Mouse (Mus musculus) neural tube, embryonic 15.5 days (tissue): ENCODE measurements at regions not wholly inside any gene's neighbourhood (a gene's known extent, or its start where the extent isn't known, plus 50 kb on each side); places are given as distances from the start of the nearest gene placed in this dataset.

Source experiments
- ATAC-seq: fragments of 200-750 bp; cut with Nextera tagmentation; 2 replicates; pipeline ENCODE4 v1.8.0; 2017; ENCODE audit warnings: mild to moderate bottlenecking, moderate TSS enrichment, moderate library complexity; ENCODE audit not compliant: low FRiP score
- H3K27ac ChIP-seq: fragments of 300-500 bp; sonication (generic); replicated peaks from 2 replicates; pipeline ENCODE4 v1.5.1; 2015; ENCODE audit warnings: mild to moderate bottlenecking, inconsistent platforms
- H3K27me3 ChIP-seq: fragments of 300-500 bp; sonication (generic); replicated peaks from 2 replicates; pipeline ENCODE4 v1.6.1; 2015; ENCODE audit warnings: inconsistent platforms
- H3K36me3 ChIP-seq: fragments of 300-500 bp; sonication (generic); 2 replicates; pipeline ENCODE4 v1.6.1; 2015; ENCODE audit warnings: inconsistent platforms
- H3K4me1 ChIP-seq: fragments of 300-500 bp; sonication (generic); 2 replicates; pipeline ENCODE4 v1.6.1; 2015; ENCODE audit warnings: inconsistent platforms
- H3K4me2 ChIP-seq: fragments of 300-500 bp; sonication (generic); 2 replicates; pipeline ENCODE4 v1.6.1; 2015; ENCODE audit warnings: inconsistent platforms, mild to moderate bottlenecking, moderate library complexity
- H3K4me3 ChIP-seq: fragments of 300-500 bp; sonication (generic); replicated peaks from 2 replicates; pipeline ENCODE4 v1.5.1; 2015; ENCODE audit warnings: mild to moderate bottlenecking, inconsistent platforms
- H3K9ac ChIP-seq: fragments of 300-500 bp; sonication (generic); replicated peaks from 2 replicates; pipeline ENCODE4 v1.6.1; 2015; ENCODE audit warnings: mild to moderate bottlenecking, inconsistent platforms
- H3K9me3 ChIP-seq: fragments of 300-500 bp; sonication (generic); replicated peaks from 2 replicates; pipeline ENCODE4 v1.6.1; 2016; ENCODE audit warnings: inconsistent platforms
- WGBS: fragments of 180-500 bp; shearing (Covaris S2); methylation state at CpG from one replicate; pipeline ENCODE4 v1.1.7; 2015; ENCODE audit warnings: mixed read lengths; 5-methylcytosine and 5-hydroxymethylcytosine counted together

GRCm38 (mm10) chr14:46144707-46145106 lies 234.5 kb upstream of the Gm15217 start:
- 50% methylated on average over 6 of the region's 6 CpGs for WGBS
- H3K4me1 ChIP-seq: peaks cover 3% of the 10 kb centered on the region; the same call in 1 of the 2 replicates
- no peak for ATAC-seq

GRCm38 (mm10) chr14:46145584-46145983 lies 233.6 kb upstream of the Gm15217 start:
- H3K27me3 ChIP-seq: no peaks in the 10 kb centered on the region
- no peak overlapping the region for H3K27ac ChIP-seq
- no peaks in the 10 kb centered on the region for H3K36me3 ChIP-seq
- no peak overlapping the region; the same call in 1 of the 2 replicates for H3K4me2 ChIP-seq
- H3K4me3 ChIP-seq: no peak overlapping the region
- H3K4me1 ChIP-seq: peaks cover 3% of the 10 kb centered on the region; the same call in 1 of the 2 replicates
- H3K9me3 ChIP-seq: no peaks in the 10 kb centered on the region
- WGBS: 40% methylated on average over 7 of the region's 7 CpGs
- no peak overlapping the region for H3K9ac ChIP-seq
- ATAC-seq: no peak

More at GRCm38 (mm10) chr14:46144707-46145106, 234.5 kb upstream of the Gm15217 start:
- H3K9ac ChIP-seq: no peak overlapping the region
- no peaks in the 10 kb centered on the region for H3K36me3 ChIP-seq
- H3K9me3 ChIP-seq: no peaks in the 10 kb centered on the region
- H3K4me3 ChIP-seq: no peak overlapping the region
- H3K27ac ChIP-seq: no peak overlapping the region
- H3K27me3 ChIP-seq: no peaks in the 10 kb centered on the region
- no peak overlapping the region for H3K4me2 ChIP-seq

GRCm38 (mm10) chr14:46149073-46149661 lies 230.0 kb upstream of the Gm15217 start:
- H3K27me3 ChIP-seq: no peaks in the 10 kb centered on the region
- no peak overlapping the region for H3K4me3 ChIP-seq
- WGBS: 76% methylated on average over 6 of the region's 6 CpGs
- H3K9me3 ChIP-seq: no peaks in the 10 kb centered on the region
- H3K4me2 ChIP-seq: no peak overlapping the region
- H3K9ac ChIP-seq: no peak overlapping the region
- H3K4me1 ChIP-seq: peaks cover 3% of the 10 kb centered on the region; the same call in 1 of the 2 replicates
- no peak for ATAC-seq
- H3K36me3 ChIP-seq: no peaks in the 10 kb centered on the region
- H3K27ac ChIP-seq: no peak overlapping the region

DNA sequence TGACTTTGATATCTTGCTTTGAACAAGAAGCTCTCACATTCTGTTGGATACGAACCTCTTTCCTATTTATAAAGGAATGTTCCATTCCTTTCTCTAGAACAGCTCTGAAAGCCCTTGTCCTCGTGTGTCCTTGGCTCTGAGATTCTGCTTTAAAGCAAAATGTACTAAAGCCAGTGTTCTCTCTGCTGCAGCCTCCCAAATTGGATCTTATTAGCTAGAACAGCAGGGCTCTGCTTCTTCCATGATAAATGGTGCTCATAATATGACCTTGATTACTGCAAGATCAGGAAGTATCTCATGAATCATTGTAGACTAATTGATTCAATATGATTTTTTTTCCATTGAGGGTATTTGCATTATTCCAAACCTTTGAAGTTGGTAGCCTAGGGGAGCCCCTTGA lies 220.5 kb upstream of the Gm15217 start:
- H3K27ac ChIP-seq: no peak overlapping the region
- no peak overlapping the region for H3K9ac ChIP-seq
- H3K9me3 ChIP-seq: no peaks in the 10 kb centered on the region
- no peak overlapping the region for H3K4me3 ChIP-seq
- no peak for ATAC-seq
- no peaks in the 10 kb centered on the region for H3K4me1 ChIP-seq
- no peaks in the 10 kb centered on the region for H3K27me3 ChIP-seq
- 60% methylated on average over 2 of the region's 2 CpGs for WGBS
- no peak overlapping the region for H3K4me2 ChIP-seq
- H3K36me3 ChIP-seq: no peaks in the 10 kb centered on the region

GRCm38 (mm10) chr14:46172181-46172874 lies 206.9 kb upstream of the Gm15217 start:
- Histone ChIP-seq H3K27me3 (no peaks in the 10 kb centered on the region), H3K9ac (no peak overlapping the region), H3K36me3 (no peaks in the 10 kb centered on the region), H3K4me2 (no peak overlapping the region), H3K4me1 (no peaks in the 10 kb centered on the region), H3K4me3 (no peak overlapping the region), H3K9me3 (no peaks in the 10 kb centered on the region), H3K27ac (no peak overlapping the region)
- no peak for ATAC-seq
- 53% methylated on average over 9 of the region's 9 CpGs for WGBS

DNA sequence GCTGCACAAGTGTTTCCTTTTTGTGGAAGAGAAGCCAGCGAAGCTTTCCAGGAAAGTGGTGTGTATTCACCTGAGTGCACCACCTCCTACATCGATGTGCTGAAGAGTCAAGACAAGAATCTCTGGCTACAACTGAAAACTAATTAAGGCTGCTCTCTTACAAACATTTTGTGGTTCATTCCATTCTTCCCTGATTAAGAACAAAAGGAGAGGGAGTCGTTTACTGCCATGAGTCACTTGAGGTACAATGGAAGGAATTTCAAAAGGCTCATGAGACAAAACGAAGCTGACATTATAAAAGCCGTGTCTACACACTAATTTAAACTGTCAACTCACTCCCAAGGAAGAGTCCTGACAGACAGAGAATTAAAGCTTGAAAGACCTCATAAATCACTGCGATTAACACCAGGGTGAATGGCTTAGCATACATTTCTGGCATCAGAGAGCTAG lies 206.3 kb upstream of the Gm15217 start:
- Histone ChIP-seq H3K4me2 (no peak overlapping the region), H3K9ac (no peak overlapping the region), H3K36me3 (no peaks in the 10 kb centered on the region), H3K4me1 (no peaks in the 10 kb centered on the region), H3K9me3 (no peaks in the 10 kb centered on the region), H3K27me3 (no peaks in the 10 kb centered on the region), H3K4me3 (no peak overlapping the region), H3K27ac (no peak overlapping the region)
- ATAC-seq: no peak
- WGBS: 10% methylated on average over 6 of the region's 6 CpGs

DNA sequence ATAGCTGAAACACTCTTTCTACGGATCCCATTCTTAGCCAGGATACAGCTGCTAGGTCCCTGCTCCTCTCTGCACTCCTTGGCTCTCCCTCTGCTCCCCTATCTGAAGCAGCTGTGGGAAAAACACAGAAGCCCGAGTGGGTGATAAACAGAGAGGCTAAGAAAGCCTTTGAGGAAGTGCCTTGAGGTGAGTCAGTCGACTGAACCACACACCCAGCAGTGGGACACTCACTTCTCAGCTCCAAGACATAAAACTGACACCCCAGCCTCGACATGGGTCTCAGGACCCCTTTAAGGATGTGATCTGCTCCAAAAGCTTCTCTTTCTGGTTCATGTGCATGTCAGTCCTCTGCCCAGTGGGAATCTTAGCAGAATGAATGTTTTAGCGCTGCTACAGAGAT lies 204.8 kb upstream of the Gm15217 start:
- no peak overlapping the region for H3K4me3 ChIP-seq
- no peaks in the 10 kb centered on the region for H3K27me3 ChIP-seq
- H3K4me1 ChIP-seq: no peaks in the 10 kb centered on the region
- H3K27ac ChIP-seq: no peak overlapping the region
- no peak for ATAC-seq
- H3K9me3 ChIP-seq: no peaks in the 10 kb centered on the region
- no peaks in the 10 kb centered on the region for H3K36me3 ChIP-seq
- no peak overlapping the region for H3K4me2 ChIP-seq
- no peak overlapping the region for H3K9ac ChIP-seq
- WGBS: 53% methylated on average over 5 of the region's 5 CpGs

DNA sequence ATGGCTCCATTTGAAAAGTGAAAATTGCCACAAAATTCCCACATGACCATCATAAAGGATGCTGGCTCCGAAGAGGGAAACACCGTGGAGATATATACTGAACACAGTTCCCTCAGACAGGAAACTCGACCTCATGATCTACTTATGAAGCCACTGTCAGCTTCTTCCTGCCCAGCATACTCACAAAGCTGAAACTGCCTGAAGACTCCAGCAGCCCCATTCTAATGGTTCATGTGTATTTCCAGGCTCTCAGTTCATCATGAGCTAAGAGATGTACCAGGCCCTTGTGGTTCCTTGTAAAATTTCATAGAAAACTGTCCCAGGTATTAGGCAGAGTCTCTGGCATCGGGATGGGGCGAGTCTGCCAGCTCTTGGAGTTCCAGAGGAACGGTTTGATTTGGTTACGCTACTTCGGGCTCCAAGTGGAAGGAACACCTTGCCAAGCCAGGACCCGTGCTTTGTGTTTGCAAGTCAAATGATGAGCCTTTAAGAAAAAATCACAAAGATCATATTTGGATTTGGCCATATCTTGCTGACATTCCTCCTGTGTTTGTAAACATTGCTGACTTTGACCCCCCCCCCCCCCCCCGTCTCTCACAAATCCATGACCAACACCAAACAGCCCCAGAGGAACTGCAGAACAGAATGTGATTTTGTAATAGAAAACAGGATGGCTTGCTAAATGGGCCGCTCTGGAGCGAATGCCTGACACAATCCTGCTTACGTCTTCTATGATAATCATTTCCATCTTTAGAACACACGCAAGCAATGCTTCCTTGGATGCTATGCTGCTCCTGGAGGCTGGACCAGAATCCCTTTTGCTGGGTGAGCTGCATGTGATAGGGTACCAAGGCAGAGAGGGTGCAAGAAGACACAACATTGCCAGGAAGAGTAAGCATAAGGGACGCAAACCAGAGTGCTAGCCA lies 203.7 kb upstream of the Gm15217 start:
- H3K4me2 ChIP-seq: no peak overlapping the region
- no peak for ATAC-seq
- no peak overlapping the region for H3K4me3 ChIP-seq
- H3K36me3 ChIP-seq: no peaks in the 10 kb centered on the region
- H3K9me3 ChIP-seq: no peaks in the 10 kb centered on the region
- H3K27ac ChIP-seq: no peak overlapping the region
- 91% methylated on average over 15 of the region's 15 CpGs for WGBS
- no peaks in the 10 kb centered on the region for H3K4me1 ChIP-seq
- no peak overlapping the region for H3K9ac ChIP-seq
- H3K27me3 ChIP-seq: no peaks in the 10 kb centered on the region

DNA sequence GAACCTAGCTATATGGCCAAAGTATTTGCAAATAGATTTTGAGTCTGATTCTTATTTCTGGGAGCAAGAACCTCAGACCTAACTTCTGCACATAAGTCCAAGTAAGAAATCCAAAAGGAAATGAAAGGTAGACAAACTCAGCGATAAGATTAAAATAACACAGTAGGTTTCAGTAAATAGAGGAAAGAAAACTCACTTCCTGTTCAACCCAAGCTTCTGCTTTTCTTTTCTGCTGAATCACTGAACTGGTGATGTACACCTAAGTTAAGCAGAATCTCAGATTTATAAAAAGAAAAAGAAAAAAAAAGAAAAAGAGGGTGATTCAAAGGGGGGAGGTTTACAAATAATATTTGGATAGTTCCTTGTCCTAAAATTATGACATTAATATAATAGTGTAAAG lies 200.2 kb upstream of the Gm15217 start:
- no peaks in the 10 kb centered on the region for H3K27me3 ChIP-seq
- H3K9me3 ChIP-seq: no peaks in the 10 kb centered on the region
- H3K4me1 ChIP-seq: no peaks in the 10 kb centered on the region
- ATAC-seq: no peak
- no peaks in the 10 kb centered on the region for H3K36me3 ChIP-seq
- 88% methylated on average over 1 of the region's 1 CpGs for WGBS
- no peak overlapping the region for H3K4me2 ChIP-seq
- no peak overlapping the region for H3K27ac ChIP-seq
- no peak overlapping the region for H3K4me3 ChIP-seq
- H3K9ac ChIP-seq: no peak overlapping the region

DNA sequence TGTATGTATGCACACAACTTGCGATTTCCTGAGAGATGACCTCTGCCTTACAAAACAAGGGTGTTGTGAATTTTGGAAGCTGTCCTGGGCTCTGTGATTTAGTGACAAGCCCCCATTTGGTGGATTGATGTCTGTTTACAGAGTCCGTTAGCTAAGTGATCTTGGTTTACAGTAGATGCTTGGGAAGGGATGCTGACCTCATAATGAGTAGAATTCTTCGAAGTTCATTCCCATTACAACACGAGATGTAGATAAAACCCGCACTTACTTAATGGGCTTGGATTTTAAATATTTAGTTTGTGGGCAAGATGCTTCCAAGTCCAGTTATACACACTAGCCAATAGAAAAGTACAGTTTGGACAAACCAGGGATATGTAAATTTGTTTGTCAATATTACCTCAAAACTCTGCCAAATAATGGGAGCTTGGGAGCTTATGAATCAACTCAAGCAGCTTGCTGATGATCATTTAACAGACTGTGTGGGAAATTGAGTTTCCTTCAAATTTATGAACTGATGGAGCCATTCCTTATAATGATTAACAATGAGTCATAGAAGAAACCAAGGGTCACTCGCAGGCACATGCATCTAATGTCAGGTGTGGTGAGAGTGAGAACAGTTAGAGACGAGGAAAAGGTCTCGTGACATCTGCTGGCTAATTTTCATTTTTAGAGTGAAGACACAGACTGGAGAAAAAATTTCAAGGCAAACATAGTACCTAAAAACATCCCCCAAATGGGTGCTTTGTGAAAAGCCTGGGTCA lies 187.4 kb upstream of the Gm15217 start:
- no peak overlapping the region for H3K4me2 ChIP-seq
- H3K27ac ChIP-seq: no peak overlapping the region
- no peaks in the 10 kb centered on the region for H3K36me3 ChIP-seq
- no peak for ATAC-seq
- no peak overlapping the region for H3K9ac ChIP-seq
- no peaks in the 10 kb centered on the region for H3K9me3 ChIP-seq
- H3K4me1 ChIP-seq: no peaks in the 10 kb centered on the region
- no peak overlapping the region for H3K4me3 ChIP-seq
- WGBS: 90% methylated on average over 8 of the region's 8 CpGs
- no peaks in the 10 kb centered on the region for H3K27me3 ChIP-seq

- H3K9me3 ChIP-seq: no peaks in the 10 kb centered on the region
- H3K27me3 ChIP-seq: no peaks in the 10 kb centered on the region
- 93% methylated on average over 4 of the region's 4 CpGs for WGBS
- no peak overlapping the region for H3K4me3 ChIP-seq
- H3K4me1 ChIP-seq: no peaks in the 10 kb centered on the region
- no peak overlapping the region for H3K9ac ChIP-seq
- no peak for ATAC-seq
- no peaks in the 10 kb centered on the region for H3K36me3 ChIP-seq
- H3K4me2 ChIP-seq: no peak overlapping the region
- H3K27ac ChIP-seq: no peak overlapping the region
Measured at GRCm38 (mm10) chr14:46193577-46193976, 185.6 kb upstream of the Gm15217 start.
